Mouse (Mus musculus) adrenal gland, adult (tissue): ENCODE measurements around the gene Rac1.

ENCODE experiments used
- DNase-seq, 2 experiments: peaks; one replicate each; pipeline ENCODE4 v3.0.0; 2022 to 2023; ENCODE audit warnings: low spot score in 1 of 2; ENCODE audit not compliant: inconsistent age in 2 of 2

The Rac1 gene

GRCm38 (mm10) chr5:143463671-143464070 is 64.2 kb downstream of the Rac1 start:
- peak in 1 of 2 experiments; percentile 7 for DNase-seq
